Mouse (Mus musculus) G1E (cell line): Measurements from ENCODE around the gene Dmbx1. TPM values are rescaled to one million over a fixed set of nuclear protein-coding genes. Genes with fewer than 3 reads are reported as not detected.

Source experiments
- ATAC-seq: 2 replicates; pipeline ENCODE4 v1.8.0; 2016; ENCODE audit warnings: mild to moderate bottlenecking; ENCODE audit not compliant: insufficient number of reproducible peaks, poor library complexity, low FRiP score, severe bottlenecking; ENCODE audit errors: extremely low read depth
- DNase-seq: peaks from one replicate; pipeline ENCODE4 v3.0.0; 2012; ENCODE audit warnings: low spot score
- H3K27me3 ChIP-seq: 2 replicates; pipeline ENCODE4 v1.6.1; 2012; ENCODE audit warnings: mild to moderate bottlenecking, low read length, inconsistent platforms; ENCODE audit not compliant: insufficient read depth
- H3K36me3 ChIP-seq: replicated peaks from 2 replicates; pipeline ENCODE3; 2012; ENCODE audit warnings: mild to moderate bottlenecking, inconsistent platforms
- H3K4me1 ChIP-seq: 2 replicates; pipeline ENCODE4 v1.6.1; 2012; ENCODE audit warnings: low read depth, low read length, inconsistent platforms, mixed read lengths; ENCODE audit not compliant: insufficient read depth
- H3K4me3 ChIP-seq: 2 replicates; pipeline ENCODE4 v1.5.1; 2012; ENCODE audit warnings: low read depth, mild to moderate bottlenecking, inconsistent platforms, low read length, moderate library complexity, mixed read lengths
- H3K9me3 ChIP-seq: replicated peaks from 2 replicates; pipeline ENCODE4 v1.6.1; 2012; ENCODE audit warnings: inconsistent platforms
- CTCF ChIP-seq: IDR thresholded peaks from 2 replicates; pipeline ENCODE4 v1.5.1; 2012; ENCODE audit warnings: low read depth, low read length, inconsistent platforms, mixed read lengths
- GATA1 ChIP-seq: IDR thresholded peaks from 2 replicates; pipeline ENCODE4 v1.6.1; 2012; ENCODE audit warnings: borderline replicate concordance, low read length, inconsistent platforms, mixed read lengths
- GATA2 ChIP-seq: IDR thresholded peaks from 2 replicates; pipeline ENCODE4 v1.6.1; 2012; ENCODE audit warnings: low read depth, low read length, inconsistent platforms, borderline replicate concordance
- POLR2AphosphoS5 ChIP-seq: IDR thresholded peaks from 2 replicates; pipeline ENCODE4 v1.6.1; 2012; ENCODE audit warnings: low read depth, low read length, inconsistent platforms; ENCODE audit not compliant: insufficient replicate concordance
- TAL1 ChIP-seq: conservative IDR thresholded peaks from 2 replicates; pipeline ENCODE4 v1.6.1; 2012; ENCODE audit warnings: low read depth, low read length, inconsistent platforms, mixed read lengths
- polyA plus RNA-seq: library from polyadenylated mRNA; stranded (reverse); fragments of >175 nt; gene quantifications from 2 replicates; pipeline ENCODE4 v1.2.3, GENCODE M21; 2012
- total RNA-seq, 2 experiments: library from RNA; stranded (forward) in 1 of 2; stranded (reverse) in 1 of 2; fragments of 200-1000 nt in 1 of 2; fragments of >200 nt in 1 of 2; fragmentation: Nextera tagmentation in 1 of 2; gene quantifications; 2 replicates each; pipeline ENCODE4 v1.2.3; 2014 to 2017

Dmbx1 gene
- total and polyA plus RNA-seq, 3 experiments: 0.11 TPM; not detected in 2

DNA sequence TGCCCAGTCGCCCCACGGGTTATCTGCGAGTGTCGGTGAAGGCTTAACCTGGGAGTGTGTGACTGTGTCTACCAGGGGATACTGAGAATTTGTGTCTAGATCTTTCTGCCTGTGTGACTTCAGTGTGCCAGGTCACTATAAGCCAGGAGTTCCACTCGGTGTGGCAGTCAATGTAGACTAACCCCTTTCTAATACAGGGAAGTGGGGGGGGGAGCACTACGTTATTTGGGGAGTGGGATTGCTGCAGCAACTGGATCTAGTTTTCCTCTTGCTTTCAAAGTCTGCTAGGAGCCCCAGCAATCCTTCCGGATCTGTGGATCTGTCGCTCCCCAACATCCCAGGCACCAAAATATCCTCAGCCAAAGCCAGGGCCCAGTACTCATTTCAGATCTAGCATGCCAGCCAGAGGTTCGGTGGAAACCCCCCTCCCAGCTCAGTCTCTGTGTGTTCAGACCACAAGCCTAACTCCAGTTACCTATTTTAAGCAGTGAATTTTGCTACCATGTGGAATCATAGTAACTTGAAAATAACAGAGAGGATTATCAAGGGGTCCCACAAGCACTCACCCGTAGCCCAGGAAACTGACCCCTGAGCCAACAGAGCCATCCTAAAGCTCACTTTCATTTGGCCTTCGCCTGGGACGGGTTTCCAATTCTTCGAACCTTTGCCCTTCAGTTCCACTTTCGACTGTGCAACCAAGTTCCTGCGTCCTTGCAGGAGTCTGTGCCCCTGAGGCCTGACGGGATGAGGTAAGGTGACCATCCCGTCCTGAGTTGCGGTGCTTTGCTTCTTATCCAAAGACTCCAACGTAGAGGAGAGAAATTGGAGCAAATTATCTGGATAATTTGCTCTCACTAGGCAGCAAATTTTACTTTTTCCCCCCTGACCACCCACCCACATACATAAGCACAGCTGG, 2.4 kb downstream of the Dmbx1 start:
- DNase-seq (no peak), ATAC-seq (no peak)
- Histone ChIP-seq H3K4me1 (no peaks in the 10 kb centered on the region), H3K4me3 (no peak overlapping the region), H3K27me3 (peaks cover 5% of the 10 kb centered on the region; the same call in 1 of the 2 replicates), H3K36me3 (no peaks in the 10 kb centered on the region), H3K9me3 (no peaks in the 10 kb centered on the region)
- TF ChIP-seq GATA1: no peak
- no peak for TF ChIP-seq CTCF
- TF ChIP-seq POLR2AphosphoS5: no peak
- no peak for TF ChIP-seq GATA2
- TF ChIP-seq TAL1: no peak

DNA sequence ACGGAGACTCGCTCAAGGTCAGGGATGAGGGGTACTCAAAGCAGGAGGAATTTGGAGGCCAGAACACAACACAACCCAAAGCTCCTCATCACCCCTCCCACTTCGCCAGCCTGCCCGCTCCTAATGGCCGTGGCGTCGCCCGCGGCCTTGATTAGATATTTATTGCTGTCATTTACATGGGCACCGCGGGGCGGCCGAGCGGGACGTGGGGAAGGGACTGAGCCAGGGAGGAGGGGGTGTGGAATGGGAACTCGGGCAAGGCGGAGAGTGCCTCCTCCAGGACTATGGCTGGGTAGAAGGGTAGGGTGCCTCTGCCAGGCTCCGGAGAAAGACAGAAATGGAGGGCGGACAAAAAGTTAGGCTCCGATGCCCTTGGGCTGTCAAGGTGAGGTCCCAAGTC, 3.1 kb downstream of the Dmbx1 start:
- peaks cover 5% of the 10 kb centered on the region; the same call in 1 of the 2 replicates for H3K27me3 ChIP-seq
- no peaks in the 10 kb centered on the region for H3K36me3 ChIP-seq
- H3K9me3 ChIP-seq: no peaks in the 10 kb centered on the region
- no peaks in the 10 kb centered on the region for H3K4me1 ChIP-seq
- DNase-seq (no peak), ATAC-seq (no peak)
- TF ChIP-seq GATA2 (no peak), CTCF (no peak), POLR2AphosphoS5 (no peak), TAL1 (no peak), GATA1 (no peak)
- no peak overlapping the region for H3K4me3 ChIP-seq

DNA sequence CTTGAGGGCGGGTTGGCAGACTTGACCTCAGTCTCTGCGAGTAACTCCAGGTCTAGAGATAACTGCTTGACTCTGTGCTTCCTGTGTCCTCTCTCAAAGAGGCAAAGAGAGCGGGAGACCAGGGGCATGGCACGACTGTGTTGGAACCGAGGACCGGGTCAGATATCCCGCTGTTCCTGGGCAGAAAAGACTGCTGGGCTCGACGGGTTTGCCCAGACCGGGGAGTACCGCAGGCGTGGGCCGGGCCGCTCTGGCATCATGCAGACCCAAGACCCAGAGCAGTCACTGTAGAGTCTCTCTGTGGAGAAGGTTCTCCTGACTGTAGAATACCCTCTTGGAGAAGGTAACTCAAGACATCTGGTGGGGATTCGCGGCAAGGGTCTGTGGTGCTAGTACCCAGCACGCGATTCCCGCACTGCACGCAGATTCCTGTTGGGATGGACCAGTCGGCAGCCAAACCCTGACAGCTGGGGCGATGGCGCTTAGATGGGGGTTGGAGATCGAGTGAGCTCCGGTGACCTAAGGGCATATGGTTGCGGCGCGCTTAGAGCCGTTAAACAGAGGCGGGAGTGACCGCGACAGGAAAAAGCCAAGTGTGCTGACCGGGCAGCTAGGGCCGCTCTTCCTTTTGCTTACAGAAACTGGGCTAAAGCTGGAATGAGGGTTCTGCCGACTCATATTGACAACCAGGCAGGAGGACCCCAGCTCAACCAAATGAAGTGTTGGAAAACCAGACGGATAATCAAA, 3.7 kb downstream of the Dmbx1 start:
- TF ChIP-seq GATA2 (no peak), TAL1 (no peak), GATA1 (no peak), POLR2AphosphoS5 (no peak), CTCF (no peak)
- no peaks in the 10 kb centered on the region for H3K4me1 ChIP-seq
- no peaks in the 10 kb centered on the region for H3K36me3 ChIP-seq
- DNase-seq (no peak), ATAC-seq (no peak)
- H3K9me3 ChIP-seq: no peaks in the 10 kb centered on the region
- H3K4me3 ChIP-seq: no peak overlapping the region
- H3K27me3 ChIP-seq: peaks cover 5% of the 10 kb centered on the region; the same call in 1 of the 2 replicates

DNA sequence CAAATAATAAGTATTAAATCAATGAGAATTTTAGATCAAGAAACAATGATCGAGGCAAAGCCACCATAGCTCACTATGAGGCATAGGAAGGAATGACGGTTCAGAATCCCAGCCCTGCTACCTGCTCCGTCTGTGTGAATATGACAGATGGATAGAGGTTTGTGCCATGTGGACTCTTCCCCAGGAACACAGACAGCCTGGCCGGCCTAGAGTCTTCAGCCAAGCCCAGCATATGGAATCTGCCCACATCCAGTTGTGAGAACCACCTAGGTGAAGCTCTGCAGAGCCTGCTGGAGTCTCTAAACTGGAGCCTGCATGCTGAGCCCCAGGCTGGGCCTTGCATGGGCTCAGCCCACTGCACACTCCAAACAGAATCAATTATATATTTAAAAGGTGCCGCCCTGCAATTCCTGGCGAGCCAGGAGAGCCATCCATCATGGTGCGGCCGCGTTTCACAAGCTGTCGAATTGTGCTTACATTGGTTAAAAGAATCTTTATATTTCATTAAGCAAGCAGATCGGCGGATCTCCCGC, 8.1 kb downstream of the Dmbx1 start:
- DNase-seq (no peak), ATAC-seq (no peak)
- peaks cover 5% of the 10 kb centered on the region for H3K27me3 ChIP-seq
- no peaks in the 10 kb centered on the region for H3K36me3 ChIP-seq
- TF ChIP-seq TAL1: no peak
- no peak for TF ChIP-seq GATA1
- no peak for TF ChIP-seq CTCF
- no peak for TF ChIP-seq GATA2
- no peak for TF ChIP-seq POLR2AphosphoS5
- no peak overlapping the region for H3K4me3 ChIP-seq
- H3K4me1 ChIP-seq: no peaks in the 10 kb centered on the region
- no peaks in the 10 kb centered on the region for H3K9me3 ChIP-seq

DNA sequence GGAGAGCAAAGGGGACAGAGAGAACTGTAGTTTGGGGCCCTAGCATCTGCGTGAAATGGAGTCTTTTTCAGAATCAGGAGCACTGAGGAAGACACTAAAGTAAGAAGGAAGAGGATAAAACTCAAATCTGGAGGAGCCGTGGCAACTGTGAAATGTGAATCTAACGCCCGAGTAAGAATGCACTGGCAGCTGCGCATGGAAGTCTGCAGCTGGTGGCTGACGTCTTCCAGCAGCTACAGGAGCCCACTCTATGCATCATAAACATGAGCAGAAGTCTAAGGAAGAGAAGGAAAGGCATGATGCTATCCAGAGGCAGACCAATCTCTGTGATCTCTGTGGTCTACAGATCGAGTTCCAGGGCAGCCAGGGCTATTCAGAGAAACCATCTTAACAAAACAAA, 12.1 kb downstream of the Dmbx1 start:
- Histone ChIP-seq H3K27me3 (peaks cover 11% of the 10 kb centered on the region), H3K36me3 (no peaks in the 10 kb centered on the region), H3K4me1 (no peaks in the 10 kb centered on the region), H3K4me3 (no peak overlapping the region), H3K9me3 (no peaks in the 10 kb centered on the region)
- ATAC-seq: no peak
- DNase-seq: no peak
- TF ChIP-seq TAL1: no peak
- no peak for TF ChIP-seq POLR2AphosphoS5
- no peak for TF ChIP-seq GATA2
- no peak for TF ChIP-seq GATA1
- no peak for TF ChIP-seq CTCF

DNA sequence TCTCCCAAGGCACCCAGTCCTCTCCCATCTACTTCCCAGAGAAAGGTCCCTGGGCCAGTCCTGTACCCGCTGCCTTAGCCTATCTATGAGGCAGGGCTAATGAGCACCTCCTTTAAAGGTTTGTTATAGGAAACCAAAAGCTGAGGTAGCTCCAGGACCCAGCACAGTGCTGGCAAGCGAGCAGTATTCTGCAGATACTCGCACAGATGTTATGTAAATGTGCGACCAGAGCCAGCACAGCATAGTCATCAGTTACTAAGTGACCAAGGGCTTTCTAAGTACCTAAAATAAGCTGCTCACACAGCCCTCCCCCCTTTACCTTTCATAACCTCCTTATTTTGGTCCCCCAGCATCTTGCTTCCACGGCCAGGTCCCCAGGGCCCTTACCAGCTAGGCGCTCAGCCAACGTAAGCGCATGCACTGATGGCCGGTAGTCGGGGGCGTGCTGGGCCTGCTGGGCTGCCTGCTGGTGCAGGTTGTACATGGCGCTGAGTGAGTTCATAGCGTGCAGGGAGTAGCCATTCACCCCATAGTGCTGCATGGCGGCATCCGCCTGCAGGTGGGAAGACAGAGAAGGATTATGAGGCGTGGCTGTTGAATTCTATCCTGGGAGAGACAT, 16.4 kb downstream of the Dmbx1 start:
- ATAC-seq (no peak), DNase-seq (no peak)
- TF ChIP-seq GATA1 (no peak), GATA2 (no peak), TAL1 (no peak), POLR2AphosphoS5 (no peak), CTCF (no peak)
- H3K4me1 ChIP-seq: no peaks in the 10 kb centered on the region
- H3K9me3 ChIP-seq: no peaks in the 10 kb centered on the region
- peaks cover 16% of the 10 kb centered on the region for H3K27me3 ChIP-seq
- no peak overlapping the region for H3K4me3 ChIP-seq
- no peaks in the 10 kb centered on the region for H3K36me3 ChIP-seq
